Mouse (Mus musculus): ENCODE results near the gene Wdtc1.
A peak's percentile ranks its signal among the peaks of the same experiment; 100 is the strongest.

Gene Wdtc1

DNA sequence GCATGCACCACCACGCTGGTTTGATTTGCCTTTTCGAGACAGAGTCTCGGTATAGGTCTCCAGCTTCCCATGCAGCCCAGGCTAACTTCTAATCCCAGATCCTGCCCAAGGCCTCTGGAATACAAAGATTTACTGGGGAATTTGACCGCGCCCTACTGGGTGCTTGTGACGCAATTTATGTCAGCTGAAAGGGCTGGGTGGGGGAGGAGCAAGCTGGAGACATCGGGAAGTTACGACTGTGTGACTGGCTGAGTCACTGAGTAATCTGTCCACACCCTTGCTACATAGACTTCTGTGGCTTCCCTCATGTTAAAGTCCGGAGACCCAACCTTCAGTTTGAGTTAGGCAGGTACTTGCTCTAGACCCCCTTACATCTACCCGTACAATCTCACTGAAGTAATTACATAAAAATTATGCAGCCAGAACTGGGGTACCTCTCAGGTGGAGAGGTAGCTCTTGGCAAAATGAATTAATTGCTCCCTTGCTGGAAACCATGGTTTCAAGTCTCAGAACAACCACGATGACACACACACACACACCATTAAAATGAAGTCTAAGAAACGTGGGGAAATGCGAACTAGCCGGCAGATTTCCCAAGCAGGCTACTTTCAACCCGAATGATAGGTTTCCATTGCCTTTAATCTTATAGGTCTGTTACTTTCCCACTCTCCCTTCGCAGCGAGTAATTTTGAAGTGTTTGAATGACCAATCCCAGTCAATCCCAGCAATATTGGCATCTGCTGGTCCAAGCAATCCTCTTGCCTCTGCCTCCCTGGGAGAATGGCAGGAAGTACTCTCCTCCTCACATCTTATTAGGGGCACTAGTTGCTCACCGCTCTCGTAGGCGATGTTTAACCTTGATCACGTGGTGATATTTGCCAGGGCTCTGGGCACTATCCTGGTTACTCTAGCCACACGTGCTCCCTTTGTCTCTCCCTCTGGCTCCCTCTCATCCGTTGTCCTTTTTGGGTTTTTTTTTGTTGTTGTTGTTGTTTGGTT, at the start of gene Wdtc1:
Gene Wdtc1, minus strand, starts transcription at position 115 of the 999 bp plus-strand sequence.
- DNase-seq (ENCODE audit: low read depth, low spot score) = no peak

DNA sequence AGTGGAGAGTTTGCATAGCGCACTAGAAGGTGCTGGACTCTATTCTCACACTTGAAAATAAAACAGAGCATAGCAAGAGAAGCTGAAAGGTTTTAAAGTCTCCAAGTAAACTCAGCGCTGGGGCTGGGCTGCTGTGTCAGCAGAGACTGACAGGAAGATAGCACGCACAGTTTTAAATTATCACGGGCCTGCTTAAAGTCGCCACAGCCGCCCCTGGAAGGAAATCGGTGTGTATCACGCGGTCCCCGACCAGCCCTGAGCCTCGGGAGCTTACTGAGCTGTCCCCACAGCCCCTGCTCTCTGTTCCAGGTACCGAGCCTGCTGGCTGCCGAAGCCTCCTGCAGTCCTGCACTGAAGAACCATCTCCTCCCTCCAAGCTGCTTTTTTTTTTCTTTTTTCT, 48.7 kb upstream of the Wdtc1 start:
- no peak for DNase-seq (ENCODE audit: low read depth, low spot score)

DNA sequence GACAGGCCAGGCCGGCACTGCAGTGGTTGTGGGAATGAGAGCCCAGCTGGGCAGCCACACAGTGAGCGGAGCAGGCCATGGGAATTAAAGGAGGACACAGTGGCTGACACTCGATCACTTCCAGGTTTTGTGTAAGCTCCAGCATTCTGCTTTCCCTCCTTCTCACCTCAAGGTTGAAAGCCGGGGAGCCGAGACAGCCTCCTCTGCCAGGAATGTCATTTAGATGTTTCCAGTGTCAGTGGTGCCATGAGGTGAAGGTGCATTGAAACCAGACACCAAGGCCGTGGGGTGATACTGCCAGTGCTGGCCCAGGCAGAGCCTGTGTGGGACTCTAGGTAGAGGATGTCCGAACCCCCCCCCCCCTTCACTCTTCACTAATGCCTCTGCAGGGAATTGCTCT, 46.8 kb upstream of the Wdtc1 start:
- no peak for DNase-seq (ENCODE audit: low read depth, low spot score)

DNA sequence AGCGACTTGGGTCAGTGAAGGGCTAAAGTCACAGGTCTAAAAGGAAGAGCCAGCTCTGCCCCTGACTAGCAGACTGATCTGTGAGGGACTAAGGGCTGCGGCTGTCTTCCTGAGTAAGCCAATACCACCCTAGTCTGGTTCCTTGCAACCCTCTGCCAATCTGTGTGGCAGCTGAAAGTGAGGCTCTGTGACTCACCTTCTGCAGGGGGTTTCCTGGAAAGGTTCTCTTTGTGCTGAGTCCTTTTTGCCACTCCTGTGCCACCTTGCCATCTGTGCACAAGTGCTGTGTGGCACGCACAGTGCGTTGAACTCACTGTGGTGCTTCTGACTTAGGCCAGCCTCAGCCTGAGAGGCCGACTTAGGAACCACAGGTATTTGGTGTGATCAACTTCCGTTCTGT, 46.2 kb upstream of the Wdtc1 start:
- DNase-seq (ENCODE audit: low read depth, low spot score) = peak; percentile 90

DNA sequence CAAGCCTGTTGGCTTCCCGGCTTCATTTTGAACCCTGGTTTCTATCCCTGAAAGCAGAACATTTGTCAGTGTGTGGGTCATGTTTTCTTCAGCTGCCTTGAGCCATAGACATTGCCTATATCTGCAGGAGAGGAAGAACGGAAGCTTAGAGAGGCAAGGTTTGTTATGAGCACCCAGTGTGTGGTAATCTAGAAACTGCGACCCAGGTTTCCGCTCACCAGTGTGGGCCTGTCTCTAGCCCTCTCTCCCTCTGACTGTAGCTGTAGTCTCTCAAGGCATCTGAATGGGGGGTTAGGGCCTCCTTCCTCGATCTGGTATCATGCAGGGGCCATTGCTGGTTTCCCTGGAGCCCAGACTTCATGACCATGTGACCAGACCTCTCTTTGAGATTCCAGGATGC, 45.3 kb upstream of the Wdtc1 start:
- DNase-seq (ENCODE audit: low read depth, low spot score) = no peak

DNA sequence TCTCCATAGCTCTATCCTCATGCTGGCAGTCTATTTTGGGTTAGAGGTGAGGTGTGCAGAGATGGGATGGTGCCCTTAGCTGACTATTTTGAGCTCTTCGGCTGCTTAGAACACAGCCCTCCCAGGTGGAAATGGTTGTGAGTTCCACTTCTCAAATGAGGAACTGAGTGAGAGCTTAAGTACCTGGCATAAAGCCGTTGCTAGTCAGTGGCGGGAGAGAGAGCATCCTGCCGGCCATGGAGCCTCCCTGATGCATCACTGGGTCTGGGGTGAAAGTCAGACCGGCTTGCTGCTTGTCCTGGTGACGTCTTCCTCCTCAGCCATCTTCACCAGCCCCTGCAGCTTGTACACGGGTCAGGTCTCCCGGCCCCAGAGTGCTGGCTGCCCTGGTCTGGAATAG, 44.7 kb upstream of the Wdtc1 start:
- peak; percentile 46 for DNase-seq (ENCODE audit: low read depth, low spot score)

DNA sequence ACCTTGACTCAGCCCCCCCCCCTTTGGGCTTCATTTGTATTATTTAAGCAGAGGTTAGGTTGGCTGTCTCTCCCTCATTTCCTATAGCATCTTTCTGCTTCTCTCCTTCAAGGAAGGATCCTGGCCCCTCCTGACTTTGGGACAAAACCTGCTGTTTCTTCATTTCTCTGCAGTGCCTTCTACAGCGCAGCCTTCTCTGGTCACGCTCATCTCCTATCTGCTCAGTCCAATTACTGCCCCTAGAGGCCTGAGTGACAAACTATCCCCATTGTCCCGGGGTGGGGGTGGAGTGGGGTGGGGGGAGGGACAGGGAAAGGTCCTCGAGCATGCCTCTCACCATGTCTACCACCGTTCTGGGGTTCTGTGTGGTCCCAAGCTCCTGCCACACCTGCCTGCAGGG, 44.0 kb upstream of the Wdtc1 start:
- peak; percentile 36 for DNase-seq (ENCODE audit: low read depth, low spot score)

DNA sequence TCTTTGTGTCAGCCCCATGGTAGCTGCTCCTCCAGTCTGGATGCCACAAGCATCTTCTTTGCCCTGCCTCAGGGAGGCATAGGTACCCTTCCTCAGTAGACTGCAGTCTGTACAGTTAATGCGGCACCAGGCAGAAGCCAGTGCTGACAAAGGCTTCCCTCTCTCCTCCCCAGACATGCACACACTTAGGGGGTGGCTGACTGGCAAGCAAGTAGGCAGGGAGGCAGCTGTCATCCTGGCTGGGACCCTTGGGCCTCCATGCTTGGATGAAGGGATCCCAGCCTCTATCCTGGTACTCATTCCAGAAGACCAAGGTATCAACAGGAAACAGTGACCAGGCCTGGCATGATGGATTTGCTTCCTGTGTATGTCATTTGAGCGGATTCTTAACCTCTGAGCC, 42.8 kb upstream of the Wdtc1 start:
- no peak for DNase-seq (ENCODE audit: low read depth, low spot score)

DNA sequence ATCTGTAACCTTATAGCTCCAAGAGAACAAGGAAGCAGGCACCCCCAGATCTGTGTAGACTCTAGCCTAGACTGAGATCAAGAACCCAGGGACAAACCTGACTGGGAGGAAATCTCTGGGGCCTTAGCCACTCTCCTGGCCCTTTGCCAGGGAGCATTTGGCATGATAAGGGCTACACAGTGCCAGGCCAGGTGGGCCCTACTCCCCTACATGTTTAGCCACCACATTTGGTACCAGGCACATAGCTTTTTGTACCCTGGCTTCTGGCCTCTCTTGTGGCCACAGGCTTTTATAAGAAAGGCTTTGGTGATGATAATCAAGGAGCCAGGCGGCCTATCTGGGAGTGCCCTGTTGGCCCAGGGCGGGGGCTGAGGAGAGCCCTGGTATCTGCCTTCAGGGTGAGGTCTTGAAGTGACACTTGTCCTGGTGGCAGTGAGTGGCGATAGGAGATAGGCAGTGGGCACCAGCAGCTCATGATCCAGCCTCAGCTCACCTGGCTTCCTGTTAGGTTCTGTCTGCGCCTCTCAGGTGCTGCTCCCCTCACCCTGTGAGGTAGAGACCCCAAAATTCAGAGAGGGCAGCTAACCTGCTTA, 41.8 kb upstream of the Wdtc1 start:
- no peak for DNase-seq (ENCODE audit: low read depth, low spot score)

DNA sequence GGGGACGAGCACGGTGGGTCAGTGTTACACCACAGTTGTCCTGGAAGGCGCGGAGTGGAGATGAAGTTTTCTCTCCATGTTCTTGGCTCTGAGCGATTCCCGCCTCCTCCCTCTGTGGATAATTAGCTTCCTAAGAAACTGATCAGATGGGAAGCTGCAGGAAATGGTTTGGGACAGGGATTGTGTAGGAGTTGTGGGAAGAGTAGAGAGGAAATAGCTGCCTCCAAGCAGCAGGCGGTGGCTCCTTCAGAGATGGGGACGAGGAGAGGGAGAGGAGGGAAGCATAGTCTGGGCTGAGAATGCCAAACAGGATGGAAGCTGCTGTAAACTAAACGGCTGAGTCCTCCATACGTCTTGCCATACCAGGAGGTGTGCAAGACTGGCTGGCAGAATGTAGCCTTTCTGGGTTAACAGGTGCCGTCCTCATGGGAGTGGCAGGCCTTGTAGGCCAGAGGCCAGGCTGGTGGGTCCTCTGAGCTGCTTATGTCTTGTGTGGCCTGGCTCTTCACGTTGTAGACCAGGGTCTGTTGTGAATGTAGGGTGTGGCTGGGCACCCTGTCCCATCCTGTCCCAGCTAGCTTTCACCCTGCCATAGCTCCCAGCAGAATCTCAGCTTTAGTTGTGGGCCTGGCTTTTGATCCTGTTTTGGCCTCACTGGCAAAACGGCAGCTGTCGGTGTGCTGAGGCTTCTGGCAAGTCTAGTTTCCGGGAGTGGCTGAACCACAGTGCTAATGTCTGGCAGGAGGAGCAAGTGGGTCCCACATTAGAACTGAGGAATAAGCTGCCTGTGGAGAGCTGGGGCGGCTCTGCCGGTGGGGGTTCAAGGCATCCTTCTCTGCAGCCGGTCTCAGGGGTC, 38.1 kb upstream of the Wdtc1 start:
- DNase-seq (ENCODE audit: low read depth, low spot score) = peak; percentile 89

DNA sequence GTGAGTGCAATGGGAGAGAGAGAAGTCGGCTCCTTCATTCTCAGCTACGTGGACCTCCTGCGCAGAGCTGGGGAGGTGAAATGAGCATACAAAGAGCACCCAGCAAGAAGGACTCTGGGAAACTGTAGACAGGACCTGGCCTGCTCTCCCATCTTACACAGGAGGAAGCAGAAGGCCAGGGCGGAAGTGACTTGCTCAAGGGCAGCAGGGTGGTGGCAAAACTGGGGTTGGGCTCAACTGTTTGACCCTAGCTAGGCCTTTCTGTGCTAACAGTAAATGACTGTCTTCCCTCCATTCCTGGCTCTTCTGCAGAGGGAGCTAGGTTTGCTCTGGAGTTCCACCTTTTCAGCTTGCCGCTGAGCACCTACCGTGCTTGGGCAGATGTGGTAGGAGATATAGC, 37.3 kb upstream of the Wdtc1 start:
- DNase-seq (ENCODE audit: low read depth, low spot score) = no peak

DNA sequence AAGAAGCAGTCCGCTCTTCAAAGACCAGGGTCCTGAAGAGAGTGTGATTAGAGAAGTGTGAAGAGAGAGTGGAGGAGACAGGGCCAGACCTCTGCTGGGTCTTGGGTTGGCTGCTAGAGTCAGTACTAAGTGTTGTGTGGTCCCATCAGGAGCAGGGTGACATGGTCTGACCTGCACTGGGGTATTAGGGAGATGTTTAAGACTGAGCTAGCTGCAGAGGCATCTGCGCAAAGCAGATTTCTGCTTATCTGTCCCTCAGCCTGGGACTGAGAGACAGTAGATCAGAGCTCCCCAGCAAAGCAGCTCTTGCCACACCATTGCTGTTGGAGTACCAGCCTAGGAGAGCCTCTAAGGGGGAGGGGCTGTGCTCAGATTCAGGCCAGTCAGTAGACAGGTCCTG, 36.8 kb upstream of the Wdtc1 start:
- no peak for DNase-seq (ENCODE audit: low read depth, low spot score)

DNA sequence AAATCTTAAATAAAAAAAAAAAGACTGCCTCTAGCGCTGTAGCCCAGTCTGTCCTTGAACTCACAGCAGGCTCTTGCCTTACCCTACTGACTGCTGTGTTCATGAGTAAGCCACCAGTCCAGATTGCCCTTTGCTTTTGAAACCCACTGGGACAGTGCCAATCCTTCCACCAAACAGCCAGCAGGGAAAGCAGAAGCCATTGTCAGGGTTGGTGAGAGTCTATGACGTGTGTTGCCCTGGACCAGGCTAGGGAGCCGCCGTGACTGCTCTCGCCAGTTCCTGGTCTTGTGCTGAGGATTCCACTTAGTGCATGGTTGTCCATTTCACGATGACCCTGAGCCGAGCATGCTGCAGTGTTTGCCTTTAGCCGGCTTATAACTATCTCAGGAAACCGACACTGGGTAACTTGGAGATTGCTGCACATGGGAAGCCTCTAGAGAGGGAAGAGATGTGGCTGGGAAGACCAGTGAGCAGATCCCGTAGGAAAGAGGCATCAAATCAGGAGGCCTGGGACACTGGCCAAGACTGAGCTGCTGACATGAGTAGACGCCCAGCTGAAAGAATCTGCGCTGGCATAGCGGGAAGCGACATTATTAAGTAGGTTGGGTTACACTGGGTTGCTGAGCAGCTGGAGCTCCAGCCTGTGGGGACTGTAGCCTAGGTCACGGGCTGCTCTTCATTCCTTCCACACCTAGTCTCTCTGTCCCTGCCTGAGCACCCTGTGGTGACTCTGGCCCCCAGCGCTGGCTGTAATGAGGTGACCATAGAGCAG, 35.7 kb upstream of the Wdtc1 start:
- peak; percentile 63 for DNase-seq (ENCODE audit: low read depth, low spot score)

DNA sequence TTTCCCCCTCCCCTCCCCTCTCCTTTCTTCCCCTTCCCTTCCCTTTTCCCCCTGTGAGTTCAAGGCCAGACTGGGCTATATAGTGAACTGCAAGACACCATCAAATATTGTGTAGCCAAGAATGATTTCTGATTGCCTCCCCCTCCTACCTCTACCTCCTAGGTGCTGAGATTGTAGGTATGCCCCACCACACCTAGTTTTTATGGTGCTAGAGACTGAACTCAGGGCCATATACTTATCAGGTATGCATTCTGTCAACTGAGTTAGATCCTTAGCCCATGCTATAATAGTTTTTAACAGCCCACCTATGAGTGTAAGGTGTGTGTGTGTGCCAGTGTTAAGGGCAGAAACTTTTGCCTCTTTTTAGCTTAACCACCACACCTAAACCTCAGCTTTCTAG, 33.8 kb upstream of the Wdtc1 start:
- DNase-seq (ENCODE audit: low read depth, low spot score) = no peak

DNA sequence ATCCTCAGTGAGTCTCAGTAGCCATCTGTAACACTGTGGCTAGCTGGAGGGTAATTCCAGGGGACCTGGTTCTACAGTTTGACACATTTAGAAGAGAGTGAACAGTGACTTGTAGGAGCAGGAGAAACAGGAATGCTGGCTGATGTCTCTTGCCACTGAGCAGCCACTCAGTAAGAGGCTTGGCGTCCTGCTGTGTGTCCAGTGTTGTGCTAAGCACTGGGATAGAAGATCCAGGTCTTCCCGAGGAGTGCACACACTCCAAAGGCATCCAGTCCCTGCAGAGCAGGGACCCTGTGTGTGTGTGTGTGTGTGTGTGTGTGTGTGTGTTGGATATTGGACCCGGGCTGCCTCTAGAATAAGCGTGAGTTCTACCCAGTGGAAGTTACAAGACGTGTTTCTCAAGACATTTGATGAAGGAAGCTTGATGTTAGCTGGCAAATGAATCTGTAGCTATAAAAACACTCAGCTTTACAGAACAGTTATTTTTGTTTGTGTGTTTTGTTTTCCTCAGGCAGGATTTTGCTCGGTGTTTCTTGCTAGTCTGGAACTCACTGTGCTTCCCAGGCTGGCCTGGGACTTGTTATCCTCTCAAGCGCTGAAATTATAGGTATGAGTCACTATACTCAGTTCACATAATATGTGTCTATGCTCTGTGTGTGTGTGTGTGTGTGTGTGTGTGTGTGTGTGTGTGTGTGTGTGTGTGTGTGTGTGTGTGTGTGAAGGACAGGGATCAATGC, 32.9 kb upstream of the Wdtc1 start:
- DNase-seq (ENCODE audit: low read depth, low spot score) = peak; percentile 67

DNA sequence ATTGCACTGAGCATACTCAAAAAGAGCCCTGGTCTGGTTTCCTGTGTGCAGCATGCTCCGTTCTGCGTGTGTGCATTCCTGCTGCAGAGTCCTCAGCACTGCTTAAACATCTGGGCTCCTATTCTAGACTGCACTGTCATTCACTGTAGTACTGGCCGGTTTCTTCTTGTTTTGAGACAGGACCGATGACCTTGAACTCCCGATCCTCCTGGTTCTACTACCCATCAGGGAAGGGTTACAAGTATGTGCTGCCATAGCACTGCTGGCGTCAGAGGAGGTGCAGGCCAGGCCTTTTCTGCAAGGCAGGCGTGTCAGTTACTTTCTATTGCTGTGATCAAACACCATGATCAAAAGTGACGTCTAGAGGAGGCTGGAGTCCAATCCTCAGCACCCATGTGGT, 27.9 kb upstream of the Wdtc1 start:
- no peak for DNase-seq (ENCODE audit: low read depth, low spot score)

DNA sequence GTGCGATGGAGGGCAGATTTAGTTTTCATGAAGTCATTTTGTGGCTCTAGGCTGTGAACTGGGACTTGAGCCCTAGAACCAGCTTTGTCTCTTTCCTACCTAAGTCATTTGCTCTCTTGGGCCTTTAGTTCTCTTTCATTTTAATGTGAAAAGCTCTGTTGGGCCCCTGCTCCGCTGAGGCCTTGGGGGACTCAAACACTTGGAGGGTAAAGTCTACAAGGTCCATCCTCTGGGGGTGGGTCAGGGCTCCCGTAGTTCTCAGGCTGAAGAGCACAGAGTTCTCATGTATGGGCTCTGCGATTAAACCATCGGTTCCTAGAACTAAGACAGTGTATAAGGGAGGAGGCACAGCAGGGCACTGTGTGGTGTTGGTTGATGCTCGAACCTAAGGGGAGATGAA, 27.3 kb upstream of the Wdtc1 start:
- DNase-seq (ENCODE audit: low read depth, low spot score) = no peak

DNA sequence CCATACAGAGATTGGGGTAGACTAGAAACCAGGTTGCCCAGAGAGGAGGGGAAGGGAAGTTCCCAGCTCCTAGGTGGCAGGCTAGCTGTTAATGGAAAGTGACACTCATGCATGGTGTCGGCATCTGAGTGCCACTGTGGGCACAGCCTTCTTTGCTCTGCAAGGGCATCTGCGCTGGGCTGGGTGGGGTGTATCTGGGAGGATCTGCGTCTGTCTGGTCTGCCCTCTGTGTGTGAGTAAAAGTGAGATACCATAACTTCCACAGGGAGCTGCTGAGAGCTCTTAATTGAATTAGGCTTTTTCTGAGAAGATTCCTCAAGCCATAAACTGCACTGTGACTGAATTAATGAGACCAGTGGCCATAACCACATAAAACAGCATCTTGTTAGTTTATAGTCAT, 26.6 kb upstream of the Wdtc1 start:
- DNase-seq (ENCODE audit: low read depth, low spot score) = no peak

DNA sequence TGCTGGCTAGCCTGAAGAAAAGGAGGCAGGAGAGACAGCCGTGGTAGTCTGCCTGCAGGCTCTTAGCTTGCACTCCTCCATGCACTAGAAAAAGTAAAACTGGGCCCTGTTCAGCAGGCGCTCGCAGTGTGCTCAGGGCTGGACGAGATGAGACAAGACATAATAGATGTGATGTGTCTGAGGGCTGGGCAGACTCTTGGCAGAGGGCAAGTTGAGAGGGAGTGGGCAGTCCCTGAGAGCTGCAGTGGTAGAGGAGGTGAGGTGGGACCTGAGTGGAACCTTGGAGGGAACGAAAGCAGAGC, 25.7 kb upstream of the Wdtc1 start:
- peak; percentile 44 for DNase-seq (ENCODE audit: low read depth, low spot score)

DNA sequence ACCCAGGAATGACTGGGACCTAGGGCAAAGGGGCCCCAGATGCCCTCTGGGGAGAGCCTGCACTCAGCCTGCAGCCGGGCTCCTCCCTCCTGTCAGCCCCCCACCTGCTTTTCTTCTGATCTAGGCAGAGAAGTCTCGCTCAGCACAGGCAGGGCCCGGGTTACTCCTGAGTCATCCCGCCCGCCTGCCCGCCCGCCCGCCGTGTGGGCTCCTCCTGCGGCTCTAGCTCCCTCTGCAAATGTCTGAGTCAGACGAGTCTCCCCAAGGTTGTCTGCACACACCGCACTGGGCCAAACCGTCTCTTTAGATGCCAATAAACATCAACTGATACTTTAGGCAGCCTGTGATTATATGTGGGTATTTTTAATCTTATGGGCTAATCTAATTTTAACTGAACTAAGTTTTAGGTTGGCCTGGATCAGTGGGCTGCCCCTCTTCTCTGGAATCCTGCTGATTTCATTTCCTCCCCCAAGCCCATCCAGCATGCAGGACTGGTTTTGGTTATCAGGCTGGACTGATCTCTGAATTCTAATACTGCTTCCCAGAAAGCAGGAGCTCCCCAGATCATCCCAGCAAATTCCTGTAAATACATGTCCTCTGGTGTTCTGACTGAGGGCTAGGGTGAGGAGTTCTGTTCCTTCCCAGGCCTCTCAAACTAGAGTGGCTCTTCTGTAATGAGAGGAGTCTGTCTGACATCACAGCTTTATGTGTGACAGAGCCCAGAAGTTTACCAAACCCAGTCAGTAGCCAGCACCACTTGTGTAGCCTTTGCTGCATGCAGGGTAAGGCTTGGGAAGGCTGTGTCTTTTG, 25.2 kb upstream of the Wdtc1 start:
- DNase-seq (ENCODE audit: low read depth, low spot score) = peak; percentile 91
